Mouse (Mus musculus) MEL (cell line): Measurements from ENCODE around the gene Sbk1. TPM values are rescaled to one million over a fixed set of nuclear protein-coding genes. Genes with fewer than 3 reads are reported as not detected.

Source experiments
- DNase-seq: peaks from one replicate; pipeline ENCODE4 v3.0.0; 2011; ENCODE audit warnings: low read depth, low spot score
- H3K27ac ChIP-seq: 2 replicates; pipeline ENCODE4 v1.5.1; 2012; ENCODE audit warnings: low read depth, mild to moderate bottlenecking, control low read depth, low read length, moderate library complexity; ENCODE audit not compliant: control insufficient read depth
- H3K27me3 ChIP-seq, 2 experiments: fragments of 150-350 bp in 1 of 2; sonication (generic) in 1 of 2; 2 replicates each; pipeline ENCODE4 v1.6.1; 2012; ENCODE audit warnings: low read length in 2 of 2, mild to moderate bottlenecking in 2 of 2, improper control_type of control experiment in 1 of 2, moderate library complexity in 1 of 2; ENCODE audit not compliant: insufficient read depth in 2 of 2, control insufficient read depth in 1 of 2
- H3K36me3 ChIP-seq, 2 experiments: 2 replicates each; pipeline ENCODE4 v1.6.1; 2012 to 2014; ENCODE audit warnings: low read length in 2 of 2, improper control_type of control experiment in 1 of 2, inconsistent platforms in 1 of 2, mild to moderate bottlenecking in 1 of 2; ENCODE audit not compliant: insufficient read depth in 2 of 2, control insufficient read depth in 1 of 2
- H3K4me1 ChIP-seq, 2 experiments: fragments of 150-350 bp in 1 of 2; sonication (generic) in 1 of 2; 2 replicates each; pipeline ENCODE4 v1.6.1; 2012; ENCODE audit warnings: low read length in 2 of 2, improper control_type of control experiment in 1 of 2, mild to moderate bottlenecking in 1 of 2; ENCODE audit not compliant: insufficient read depth in 2 of 2, control insufficient read depth in 1 of 2
- H3K4me3 ChIP-seq, 2 experiments: fragments of 150-350 bp in 1 of 2; sonication (generic) in 1 of 2; 2 replicates each; pipeline ENCODE4 v1.5.1; 2012; ENCODE audit warnings: low read depth in 2 of 2, low read length in 2 of 2, mild to moderate bottlenecking in 2 of 2, moderate library complexity in 2 of 2, control low read depth in 1 of 2, improper control_type of control experiment in 1 of 2; ENCODE audit not compliant: control insufficient read depth in 1 of 2, insufficient read depth in 1 of 2
- H3K79me2 ChIP-seq: 2 replicates; pipeline ENCODE4 v1.6.1; 2012; ENCODE audit warnings: mild to moderate bottlenecking, low read length, moderate library complexity; ENCODE audit not compliant: control insufficient read depth, poor library complexity, insufficient read depth
- H3K9ac ChIP-seq: 2 replicates; pipeline ENCODE4 v1.6.1; 2012; ENCODE audit warnings: low read depth, mild to moderate bottlenecking, control low read depth, low read length, moderate library complexity; ENCODE audit not compliant: control insufficient read depth, poor library complexity, severe bottlenecking
- H3K9me3 ChIP-seq: fragments of 150-350 bp; sonication (generic); replicated peaks from 2 replicates; pipeline ENCODE4 v1.6.1; 2012; ENCODE audit warnings: mild to moderate bottlenecking, low read length, improper control_type of control experiment, moderate library complexity; ENCODE audit not compliant: insufficient read depth
- BHLHE40 ChIP-seq: IDR thresholded peaks from 2 replicates; pipeline ENCODE4 v1.6.1; 2012; ENCODE audit warnings: low read depth, mild to moderate bottlenecking, inconsistent platforms, low read length, improper control_type of control experiment, borderline replicate concordance
- CHD1 ChIP-seq: IDR thresholded peaks from 2 replicates; pipeline ENCODE4 v1.6.1; 2012; ENCODE audit warnings: low read depth, mild to moderate bottlenecking, inconsistent platforms, low read length, improper control_type of control experiment
- CTCF ChIP-seq, 3 experiments: IDR thresholded peaks in 2 of 3; conservative IDR thresholded peaks in 1 of 3; 2 replicates each; pipeline ENCODE4 v1.5.1; 2011 to 2012; ENCODE audit warnings: low read length in 3 of 3, low read depth in 2 of 3, mild to moderate bottlenecking in 2 of 3, improper control_type of control experiment in 1 of 3, inconsistent platforms in 1 of 3, mixed read lengths in 1 of 3, moderate library complexity in 1 of 3; ENCODE audit not compliant: control insufficient read depth in 1 of 3, insufficient read depth in 1 of 3, poor library complexity in 1 of 3, severe bottlenecking in 1 of 3
- ELF1 ChIP-seq: IDR thresholded peaks from 2 replicates; pipeline ENCODE4 v1.6.1; 2014; ENCODE audit warnings: low read depth, mild to moderate bottlenecking, inconsistent platforms, low read length, improper control_type of control experiment, moderate library complexity
- EP300 ChIP-seq, 2 experiments: IDR thresholded peaks; 2 replicates each; pipeline ENCODE4 v1.6.1; 2011; ENCODE audit warnings: improper control_type of control experiment in 2 of 2, low read length in 2 of 2, low read depth in 1 of 2, mild to moderate bottlenecking in 1 of 2
- ETS1 ChIP-seq: IDR thresholded peaks from 2 replicates; pipeline ENCODE4 v1.6.1; 2012; ENCODE audit warnings: low read depth, mild to moderate bottlenecking, inconsistent platforms, low read length, improper control_type of control experiment, moderate library complexity
- GABPA ChIP-seq: IDR thresholded peaks from 2 replicates; pipeline ENCODE4 v1.6.1; 2012; ENCODE audit warnings: low read depth, mild to moderate bottlenecking, inconsistent platforms, low read length, improper control_type of control experiment, moderate library complexity
- GATA1 ChIP-seq: IDR thresholded peaks from 2 replicates; pipeline ENCODE4 v1.6.1; 2011; ENCODE audit warnings: low read depth, low read length, improper control_type of control experiment
- HCFC1 ChIP-seq: IDR thresholded peaks from 2 replicates; pipeline ENCODE4 v1.6.1; 2012; ENCODE audit warnings: low read depth, mild to moderate bottlenecking, inconsistent platforms, low read length, improper control_type of control experiment, moderate library complexity
- JUND ChIP-seq: IDR thresholded peaks from 2 replicates; pipeline ENCODE4 v1.6.1; 2011; ENCODE audit warnings: low read depth, mild to moderate bottlenecking, improper control_type of control experiment, low read length
- KAT2A ChIP-seq: conservative IDR thresholded peaks from 2 replicates; pipeline ENCODE4 v1.6.1; 2012; ENCODE audit warnings: low read depth, low read length, improper control_type of control experiment, inconsistent platforms
- MAZ ChIP-seq: IDR thresholded peaks from 2 replicates; pipeline ENCODE4 v1.6.1; 2012; ENCODE audit warnings: low read depth, mild to moderate bottlenecking, inconsistent platforms, low read length, improper control_type of control experiment
- MXI1 ChIP-seq: IDR thresholded peaks from 2 replicates; pipeline ENCODE4 v1.6.1; 2011; ENCODE audit warnings: mild to moderate bottlenecking, low read depth, low read length, improper control_type of control experiment
- MYB ChIP-seq: IDR thresholded peaks from 2 replicates; pipeline ENCODE4 v1.6.1; 2011; ENCODE audit warnings: mild to moderate bottlenecking, low read depth, low read length, improper control_type of control experiment
- MYC ChIP-seq: IDR thresholded peaks from 2 replicates; pipeline ENCODE4 v1.6.1; 2011; ENCODE audit warnings: low read depth, mild to moderate bottlenecking, low read length, improper control_type of control experiment, moderate library complexity
- NELFE ChIP-seq: IDR thresholded peaks from 2 replicates; pipeline ENCODE4 v1.6.1; 2011; ENCODE audit warnings: low read depth, low read length, improper control_type of control experiment
- NRF1 ChIP-seq: IDR thresholded peaks from 2 replicates; pipeline ENCODE4 v1.6.1; 2014; ENCODE audit warnings: low read depth, mild to moderate bottlenecking, inconsistent platforms, low read length, improper control_type of control experiment, moderate library complexity; ENCODE audit not compliant: poor library complexity, insufficient read depth, severe bottlenecking
- POLR2A ChIP-seq, 2 experiments: IDR thresholded peaks; 2 replicates each; pipeline ENCODE4 v1.6.1; 2011 to 2012; ENCODE audit warnings: low read length in 2 of 2, mild to moderate bottlenecking in 2 of 2, control low read depth in 1 of 2, improper control_type of control experiment in 1 of 2, low read depth in 1 of 2, moderate library complexity in 1 of 2; ENCODE audit not compliant: control insufficient read depth in 1 of 2, insufficient read depth in 1 of 2, poor library complexity in 1 of 2
- POLR2AphosphoS5 ChIP-seq: IDR thresholded peaks from 2 replicates; pipeline ENCODE4 v1.6.1; 2012; ENCODE audit warnings: low read depth, borderline replicate concordance, mild to moderate bottlenecking, inconsistent platforms, low read length, moderate library complexity, mixed read lengths
- RAD21 ChIP-seq: IDR thresholded peaks from 2 replicates; pipeline ENCODE4 v1.6.1; 2011; ENCODE audit warnings: mild to moderate bottlenecking, low read depth, low read length, improper control_type of control experiment
- RCOR1 ChIP-seq: IDR thresholded peaks from 2 replicates; pipeline ENCODE4 v1.6.1; 2012; ENCODE audit warnings: low read depth, mild to moderate bottlenecking, inconsistent platforms, low read length, improper control_type of control experiment
- TAL1 ChIP-seq: IDR thresholded peaks from 2 replicates; pipeline ENCODE4 v1.6.1; 2012; ENCODE audit warnings: mild to moderate bottlenecking, inconsistent platforms, low read length, moderate library complexity, mixed read lengths
- UBTF ChIP-seq: IDR thresholded peaks from 2 replicates; pipeline ENCODE4 v1.6.1; 2012; ENCODE audit warnings: low read depth, mild to moderate bottlenecking, inconsistent platforms, low read length, improper control_type of control experiment, moderate library complexity, borderline replicate concordance; ENCODE audit not compliant: insufficient read depth
- USF2 ChIP-seq, 2 experiments: IDR thresholded peaks; 2 replicates each; pipeline ENCODE4 v1.6.1; 2011 to 2012; ENCODE audit warnings: improper control_type of control experiment in 2 of 2, low read length in 2 of 2, borderline replicate concordance in 1 of 2, inconsistent platforms in 1 of 2, low read depth in 1 of 2, mild to moderate bottlenecking in 1 of 2; ENCODE audit not compliant: insufficient read depth in 1 of 2
- ZC3H11A ChIP-seq: IDR thresholded peaks from 2 replicates; pipeline ENCODE4 v1.6.1; 2012; ENCODE audit warnings: low read depth, mild to moderate bottlenecking, inconsistent platforms, low read length, improper control_type of control experiment
- ZKSCAN1 ChIP-seq: IDR thresholded peaks from 2 replicates; pipeline ENCODE4 v1.6.1; 2012; ENCODE audit warnings: low read depth, mild to moderate bottlenecking, inconsistent platforms, low read length, improper control_type of control experiment, moderate library complexity
- ZMIZ1 ChIP-seq: IDR thresholded peaks from 2 replicates; pipeline ENCODE4 v1.6.1; 2012; ENCODE audit warnings: low read depth, mild to moderate bottlenecking, inconsistent platforms, low read length, improper control_type of control experiment, moderate library complexity
- ZNF384 ChIP-seq: IDR thresholded peaks from 2 replicates; pipeline ENCODE4 v1.6.1; 2012; ENCODE audit warnings: low read depth, mild to moderate bottlenecking, inconsistent platforms, low read length, improper control_type of control experiment
- polyA plus RNA-seq, 2 experiments: library from polyadenylated mRNA; stranded (reverse) in 1 of 2; unstranded in 1 of 2; fragments of >175 nt in 1 of 2; fragments of >200 nt in 1 of 2; gene quantifications; 2 replicates each; pipeline versions ENCODE4 v1.2.1 to v1.2.4; 2012; ENCODE audit warnings: low replicate concordance in 2 of 2, low read depth in 1 of 2; ENCODE audit not compliant: insufficient read length in 2 of 2, insufficient read depth in 1 of 2, missing spikeins in 1 of 2
- total RNA-seq: library from RNA; depleted of rRNA; stranded (reverse); fragments of 300-350 nt; gene quantifications from 2 replicates; pipeline ENCODE4 v1.2.3, GENCODE M21; 2012

The Sbk1 gene
- total and polyA plus RNA-seq, 3 experiments = 3.9 to 5.4 TPM; not detected in 1

GRCm38 (mm10) chr7:126311822-126312221 lies 39.4 kb downstream of the Sbk1 start:
- H3K4me1 ChIP-seq = no peaks in the 10 kb centered on the region
- no peaks in the 10 kb centered on the region for H3K79me2 ChIP-seq
- no peak overlapping the region for H3K27ac ChIP-seq
- H3K36me3 ChIP-seq = no peaks in the 10 kb centered on the region
- TF ChIP-seq ZNF384 (no peak), GABPA (no peak), EP300 (IDR thresholded peaks at IDR 0.05; ENCODE audit: low read depth in 1 of 2, low read length in 2 of 2) (no peak), ZC3H11A (no peak), ELF1 (no peak), BHLHE40 (no peak), ETS1 (no peak)
- DNase-seq = no peak
- H3K9me3 ChIP-seq = no peaks in the 10 kb centered on the region
- H3K9ac ChIP-seq = no peak overlapping the region
- peaks cover 2 to 10% of the 10 kb centered on the region in 2 experiments for H3K27me3 ChIP-seq
- no peak overlapping the region for H3K4me3 ChIP-seq

GRCm38 (mm10) chr7:126313309-126313708 lies 40.9 kb downstream of the Sbk1 start:
- H3K27ac ChIP-seq = no peak overlapping the region

GRCm38 (mm10) chr7:126314273-126314672 lies 41.9 kb downstream of the Sbk1 start:
- H3K27ac ChIP-seq = no peak overlapping the region
- no peaks in the 10 kb centered on the region for H3K9me3 ChIP-seq
- no peak overlapping the region for H3K9ac ChIP-seq
- DNase-seq = no peak
- no peaks in the 10 kb centered on the region for H3K36me3 ChIP-seq
- H3K79me2 ChIP-seq = no peaks in the 10 kb centered on the region
- H3K4me3 ChIP-seq = no peak overlapping the region
- peaks cover 2 to 3% of the 10 kb centered on the region in 2 experiments; a peak in 3 of 4 replicates for H3K27me3 ChIP-seq
- no peak for TF ChIP-seq MXI1
- TF ChIP-seq ZC3H11A = no peak
- TF ChIP-seq GABPA = no peak
- no peak for TF ChIP-seq KAT2A
- TF ChIP-seq RCOR1 = no peak
- no peak for TF ChIP-seq ZKSCAN1
- no peak for TF ChIP-seq POLR2AphosphoS5
- TF ChIP-seq MAZ = no peak
- TF ChIP-seq CTCF (IDR thresholded peaks at IDR 0.05 in 2 of 3, conservative IDR thresholded peaks at IDR 0.05 in 1 of 3; ENCODE audit: control insufficient read depth in 1 of 3, insufficient read depth in 1 of 3, low read depth in 2 of 3, low read length in 3 of 3, poor library complexity in 1 of 3, severe bottlenecking in 1 of 3) = no peak
- TF ChIP-seq ETS1 = no peak
- no peak for TF ChIP-seq ZNF384
- no peak for TF ChIP-seq MYC
- no peak for TF ChIP-seq USF2 (IDR thresholded peaks at IDR 0.05; ENCODE audit: borderline replicate concordance in 1 of 2, insufficient read depth in 1 of 2, low read depth in 1 of 2, low read length in 2 of 2)
- no peaks in the 10 kb centered on the region for H3K4me1 ChIP-seq

More at GRCm38 (mm10) chr7:126313309-126313708, 40.9 kb downstream of the Sbk1 start:
- Histone ChIP-seq H3K79me2 (no peaks in the 10 kb centered on the region), H3K9me3 (no peaks in the 10 kb centered on the region), H3K4me3 (no peak overlapping the region), H3K27me3 (peaks cover 2 to 3% of the 10 kb centered on the region in 2 experiments; a peak in 3 of 4 replicates), H3K36me3 (no peaks in the 10 kb centered on the region), H3K9ac (no peak overlapping the region), H3K4me1 (no peaks in the 10 kb centered on the region)
- TF ChIP-seq TAL1 = no peak
- TF ChIP-seq ZMIZ1 = no peak
- TF ChIP-seq JUND = no peak
- no peak for TF ChIP-seq HCFC1
- TF ChIP-seq NRF1 = no peak
- TF ChIP-seq GATA1 = no peak
- TF ChIP-seq CHD1 = no peak
- no peak for TF ChIP-seq ZNF384
- TF ChIP-seq MXI1 = no peak
- no peak for TF ChIP-seq POLR2A (IDR thresholded peaks at IDR 0.05; ENCODE audit: control insufficient read depth in 1 of 2, insufficient read depth in 1 of 2, low read depth in 1 of 2, low read length in 2 of 2, poor library complexity in 1 of 2)
- no peak for TF ChIP-seq RAD21
- no peak for TF ChIP-seq KAT2A
- no peak for TF ChIP-seq UBTF
- no peak for TF ChIP-seq NELFE
- no peak for TF ChIP-seq GABPA
- no peak for TF ChIP-seq MYB
- TF ChIP-seq ETS1 = no peak
- no peak for DNase-seq
